Mouse (Mus musculus): ENCODE data around the gene Zmynd8. TPM values are rescaled to one million over a fixed set of nuclear protein-coding genes. Genes with fewer than 3 reads are reported as not detected.
A peak's percentile ranks its signal among the peaks of the same experiment; 100 is the strongest.

The Zmynd8 gene
- total RNA-seq, 2 experiments from 2014 or later, result 182 to 188 TPM

DNA sequence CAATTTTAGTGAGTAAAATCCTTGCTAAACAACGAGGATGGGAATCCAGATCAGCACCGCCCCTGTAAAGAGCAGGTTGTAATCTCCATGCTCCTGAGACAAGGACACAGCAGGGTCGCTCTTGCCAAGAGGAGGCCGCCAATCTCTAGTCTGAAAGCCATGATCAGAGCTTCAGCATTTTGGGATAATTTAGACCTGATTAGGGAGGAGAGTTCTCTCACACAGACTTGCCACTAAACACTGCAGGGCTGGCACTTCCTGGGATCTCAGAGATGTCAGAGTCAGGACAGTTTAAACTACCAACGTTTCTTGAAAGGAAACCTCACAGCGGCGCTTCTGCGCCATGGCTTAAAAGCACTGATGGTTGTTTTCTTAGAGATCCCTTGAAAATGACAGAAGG lies 32.4 kb downstream of the Zmynd8 start:
- intact Hi-C loops (cut with DNase I), result no loop called here
- no peak for TF ChIP-seq CTCF (IDR thresholded peaks at IDR 0.05)
- Histone ChIP-seq H3K4me3 (no peak overlapping the region), H3K27ac (peak overlapping the region; percentile 84)
- DNase-seq (ENCODE audit: extremely low spot score in 1 of 2, low spot score in 2 of 2), result no peak

DNA sequence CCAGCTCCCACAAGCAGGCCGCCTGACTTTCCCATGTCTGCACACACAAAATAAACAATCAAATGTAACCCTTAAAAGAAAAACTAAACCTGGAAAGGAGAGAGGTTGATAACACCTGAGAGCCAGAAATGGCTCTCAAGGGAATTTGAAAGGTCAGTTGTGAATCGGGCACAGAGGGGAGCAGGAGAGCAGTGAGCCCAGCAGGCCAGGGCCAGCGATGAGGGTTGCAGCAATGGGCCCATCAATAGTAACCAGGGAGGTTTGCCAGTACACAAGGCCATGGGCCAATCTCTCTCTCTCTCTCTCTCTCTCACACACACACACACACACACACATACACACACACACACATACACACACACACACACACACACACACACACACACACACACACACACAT lies 34.0 kb downstream of the Zmynd8 start:
- Histone ChIP-seq H3K27ac (peak overlapping the region; percentile 42), H3K4me3 (no peak overlapping the region)
- intact Hi-C loops (cut with DNase I), result no loop called here
- DNase-seq (ENCODE audit: extremely low spot score in 1 of 2, low spot score in 2 of 2), result no peak
- no peak for TF ChIP-seq CTCF (IDR thresholded peaks at IDR 0.05)

DNA sequence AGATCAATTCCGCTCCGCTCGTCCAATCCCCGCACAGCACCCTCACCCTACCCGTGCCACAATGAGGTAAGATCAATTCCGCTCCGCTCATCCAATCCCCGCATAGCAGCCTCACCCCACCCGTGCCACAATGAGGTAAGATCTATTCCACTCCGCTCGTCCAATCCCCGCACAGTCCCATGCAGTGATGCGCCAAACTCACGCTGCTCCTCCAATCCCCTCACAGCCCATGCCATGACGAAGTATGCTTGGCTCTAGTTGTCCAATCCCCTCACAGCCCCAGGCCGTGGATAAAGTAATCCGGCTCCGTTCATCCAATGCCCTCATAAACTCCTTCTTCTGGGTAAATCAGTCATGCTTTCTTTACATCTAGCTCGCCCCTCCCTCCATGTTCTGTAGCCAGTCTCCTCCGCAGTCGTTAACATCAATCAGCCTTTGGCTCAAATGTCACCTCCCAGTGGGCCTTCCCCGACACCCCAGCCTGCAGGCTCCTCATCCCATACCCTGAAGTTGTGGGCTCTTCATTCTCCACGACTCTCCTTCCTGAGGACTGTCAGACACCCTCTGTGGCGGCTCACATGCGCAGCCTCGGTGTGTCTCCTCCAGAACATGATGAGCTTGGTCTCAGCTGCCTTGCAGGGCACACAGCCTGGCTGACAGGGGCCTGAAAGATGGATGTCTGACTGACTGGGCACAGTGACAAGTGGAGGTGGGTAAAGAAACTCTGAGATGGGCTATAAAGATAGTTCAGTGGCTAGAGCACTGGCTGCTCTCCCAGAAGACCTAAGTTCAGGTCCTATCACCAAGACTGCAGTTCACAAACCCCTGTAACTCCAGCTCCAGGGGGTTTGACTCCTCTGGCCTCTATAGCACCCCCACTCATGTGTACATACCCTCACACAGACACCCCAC lies 36.9 kb downstream of the Zmynd8 start:
- peak overlapping the region; percentile 42 for H3K27ac ChIP-seq
- DNase-seq (ENCODE audit: extremely low spot score in 1 of 2, low spot score in 2 of 2), result no peak
- TF ChIP-seq CTCF (IDR thresholded peaks at IDR 0.05), result no peak
- H3K4me3 ChIP-seq, result no peak overlapping the region
- intact Hi-C loops (cut with DNase I), result no loop called here

DNA sequence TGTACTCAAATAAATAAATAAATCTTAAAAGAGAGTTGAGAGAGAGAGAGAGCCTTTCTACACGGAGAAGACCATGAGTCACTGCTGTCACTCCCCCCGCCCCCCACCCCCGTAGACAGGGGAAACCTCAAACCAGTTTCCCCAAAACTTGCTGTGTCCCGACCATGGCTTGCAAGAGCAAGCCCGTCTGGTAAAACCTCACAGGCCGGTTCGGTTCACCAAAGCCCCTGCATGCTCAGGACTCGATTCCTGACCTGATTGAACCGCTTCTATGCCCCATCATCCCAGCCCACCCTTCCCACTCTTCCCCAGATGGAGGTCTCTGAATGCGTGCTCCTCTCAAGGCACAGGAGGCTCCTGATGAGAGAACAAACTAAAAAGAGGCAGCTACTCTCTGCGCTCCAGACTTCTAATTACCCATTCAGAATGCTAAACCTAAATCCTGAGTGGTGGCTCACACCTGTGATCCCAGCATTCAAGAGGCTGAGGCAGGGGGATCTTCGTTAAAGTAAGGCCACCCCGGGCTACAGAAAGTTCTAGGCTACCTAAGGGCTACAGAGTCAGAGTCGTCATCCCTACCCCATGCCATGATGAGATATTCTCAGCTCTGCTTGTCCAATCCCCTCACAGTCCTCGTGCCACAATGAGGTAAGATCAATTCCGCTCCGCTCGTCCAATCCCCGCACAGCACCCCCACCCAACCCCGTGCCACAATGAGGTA lies 37.7 kb downstream of the Zmynd8 start:
- no peak overlapping the region; the same call in 1 of the 2 replicates for H3K27ac ChIP-seq
- DNase-seq (ENCODE audit: extremely low spot score in 1 of 2, low spot score in 2 of 2), result no peak
- no peak overlapping the region for H3K4me3 ChIP-seq
- intact Hi-C loops (cut with DNase I), result no loop called here
- TF ChIP-seq CTCF (IDR thresholded peaks at IDR 0.05), result peak; percentile 10; the same call in 1 of the 2 replicates

DNA sequence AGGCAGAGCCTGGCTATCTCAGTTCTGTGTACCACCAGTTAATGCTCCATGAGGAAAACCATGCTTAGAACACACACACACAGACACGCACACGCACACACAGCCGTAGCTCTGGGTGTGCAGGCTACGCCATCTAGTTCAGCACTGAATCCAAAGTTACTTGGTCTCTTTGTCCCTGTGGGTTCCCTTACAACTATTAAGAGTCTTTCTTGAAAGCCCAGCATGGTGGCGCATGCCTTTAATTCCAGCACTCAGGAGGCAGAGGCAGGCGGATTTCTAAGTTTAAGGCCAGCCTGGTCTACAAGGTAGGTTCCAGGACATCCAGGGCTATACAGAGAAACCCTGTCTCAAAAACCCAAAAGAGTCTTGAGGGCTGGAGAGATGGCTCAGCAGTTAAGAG lies 38.4 kb downstream of the Zmynd8 start:
- TF ChIP-seq CTCF (IDR thresholded peaks at IDR 0.05), result no peak
- H3K27ac ChIP-seq, result peak overlapping the region; percentile 91; the same call in 1 of the 2 replicates

DNA sequence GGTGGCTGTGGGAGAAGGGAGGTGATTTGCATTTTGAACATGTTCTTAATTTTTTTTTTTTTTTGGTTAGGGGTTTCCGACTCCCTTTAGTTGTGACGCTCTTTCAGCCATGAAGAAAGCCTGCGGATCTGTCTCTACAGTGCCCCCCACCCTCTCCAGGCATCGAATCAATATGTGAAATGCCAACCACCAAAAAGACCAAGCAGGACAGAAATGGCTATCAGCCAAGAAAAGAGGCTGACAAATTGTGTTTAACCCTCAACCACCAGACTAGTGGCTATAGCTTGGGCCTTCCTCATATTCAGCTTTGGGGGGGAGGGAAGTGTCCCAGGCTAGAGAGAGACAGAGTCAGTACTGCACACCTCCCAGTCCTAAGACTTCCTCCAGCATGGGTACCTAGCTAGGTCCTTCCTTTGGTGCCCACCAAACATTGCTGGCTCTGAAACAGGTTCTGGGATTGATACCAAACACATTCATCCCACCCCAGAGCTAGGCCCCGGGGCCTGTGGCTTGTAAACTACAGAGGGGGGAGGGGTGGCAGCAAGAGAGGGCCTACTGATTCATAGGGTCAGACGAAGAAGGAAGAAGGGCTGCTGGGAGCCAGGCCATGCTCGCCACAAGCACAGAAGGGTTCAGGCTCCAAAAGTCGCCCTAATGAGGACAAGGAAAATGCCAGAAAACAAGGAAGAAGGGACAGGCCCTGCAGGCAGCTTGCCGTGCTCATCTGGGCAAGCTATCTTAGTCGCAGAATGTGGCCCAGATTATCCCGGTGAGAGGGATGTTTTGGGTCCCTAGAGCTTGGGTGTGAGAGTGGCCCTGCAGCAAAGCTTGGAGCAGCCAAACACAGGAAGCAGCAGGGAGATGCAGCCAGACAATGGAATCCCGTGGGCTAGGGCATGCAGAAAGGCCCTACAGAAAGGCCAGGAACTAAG lies 40.1 kb downstream of the Zmynd8 start:
- DNase-seq (ENCODE audit: extremely low spot score in 1 of 2, low spot score in 2 of 2), result no peak
- intact Hi-C loops (cut with DNase I), result no loop called here
- Histone ChIP-seq H3K27ac (peak overlapping the region; percentile 91), H3K4me3 (peak overlapping the region; percentile 34)
- TF ChIP-seq CTCF (IDR thresholded peaks at IDR 0.05), result no peak

More for the DNA sequence above, 38.4 kb downstream of the Zmynd8 start:
- DNase-seq (ENCODE audit: extremely low spot score in 1 of 2, low spot score in 2 of 2), result no peak
- no peak overlapping the region for H3K4me3 ChIP-seq
- intact Hi-C loops (cut with DNase I), result no loop called here

DNA sequence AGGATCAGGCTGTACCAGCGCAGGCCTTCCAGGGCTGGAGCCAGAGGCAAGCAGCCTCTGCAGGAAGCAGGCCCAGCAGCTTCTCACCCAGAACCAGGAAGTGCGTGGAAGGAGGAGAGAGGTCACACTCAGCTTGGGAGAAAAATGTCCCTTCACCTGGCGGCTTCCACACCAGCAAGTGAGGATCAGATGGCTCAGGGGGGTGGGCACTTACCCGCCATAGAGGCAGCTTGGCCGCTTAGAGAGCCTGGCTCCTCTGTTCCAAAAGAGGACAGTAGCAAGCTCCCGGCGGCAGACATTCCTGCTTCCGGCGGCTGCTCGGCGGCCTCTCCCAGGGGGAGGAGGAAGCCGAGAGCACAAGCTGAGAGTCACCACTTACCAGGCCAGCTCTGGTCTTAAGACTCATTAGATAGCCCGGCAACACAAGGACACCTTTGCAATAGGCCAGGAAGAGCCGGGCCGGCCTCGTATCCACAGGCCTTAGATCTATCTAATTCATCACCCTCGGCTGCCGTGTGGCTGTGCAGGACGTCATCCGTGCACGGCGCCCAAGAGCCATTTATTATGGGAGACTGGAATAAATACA lies 40.9 kb downstream of the Zmynd8 start:
- peak; percentile 43 to 53 for DNase-seq (ENCODE audit: extremely low spot score in 1 of 2, low spot score in 2 of 2)
- peak overlapping the region; percentile 91 for H3K27ac ChIP-seq
- no peak for TF ChIP-seq CTCF (IDR thresholded peaks at IDR 0.05)
- intact Hi-C loops (cut with DNase I), result loop anchor here (2.0 kb wide), 1 partner anchor 27 kb away; no protein-coding TSS in a partner anchor
- peak overlapping the region; percentile 34 for H3K4me3 ChIP-seq

DNA sequence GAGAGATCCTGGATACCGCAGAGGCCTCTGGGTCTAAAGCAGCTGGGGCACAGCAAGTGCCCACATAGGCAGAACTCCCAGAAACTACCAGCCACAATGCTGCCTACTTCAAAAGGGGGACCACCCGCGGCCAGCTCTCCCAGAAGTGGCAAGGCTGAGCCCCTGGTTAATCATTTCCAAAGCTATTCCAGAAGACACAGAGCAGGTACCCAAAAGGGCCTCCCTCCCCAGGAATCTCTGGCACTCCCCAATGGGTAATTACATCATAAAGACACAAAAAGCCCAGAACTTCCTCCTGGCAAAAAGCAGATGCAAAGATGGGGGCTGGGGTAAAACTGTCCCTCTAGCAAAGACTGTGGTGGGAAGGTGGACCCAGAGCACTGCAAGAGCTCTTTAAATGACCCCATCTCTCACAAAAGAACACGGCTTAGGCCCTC lies 41.4 kb downstream of the Zmynd8 start:
- TF ChIP-seq CTCF (IDR thresholded peaks at IDR 0.05), result no peak
- Histone ChIP-seq H3K27ac (peak overlapping the region; percentile 91), H3K4me3 (peak overlapping the region; percentile 34)
- intact Hi-C loops (cut with DNase I), result loop anchor here (2.0 kb wide), 1 partner anchor 27 kb away; no protein-coding TSS in a partner anchor
- DNase-seq (ENCODE audit: extremely low spot score in 1 of 2, low spot score in 2 of 2), result no peak

DNA sequence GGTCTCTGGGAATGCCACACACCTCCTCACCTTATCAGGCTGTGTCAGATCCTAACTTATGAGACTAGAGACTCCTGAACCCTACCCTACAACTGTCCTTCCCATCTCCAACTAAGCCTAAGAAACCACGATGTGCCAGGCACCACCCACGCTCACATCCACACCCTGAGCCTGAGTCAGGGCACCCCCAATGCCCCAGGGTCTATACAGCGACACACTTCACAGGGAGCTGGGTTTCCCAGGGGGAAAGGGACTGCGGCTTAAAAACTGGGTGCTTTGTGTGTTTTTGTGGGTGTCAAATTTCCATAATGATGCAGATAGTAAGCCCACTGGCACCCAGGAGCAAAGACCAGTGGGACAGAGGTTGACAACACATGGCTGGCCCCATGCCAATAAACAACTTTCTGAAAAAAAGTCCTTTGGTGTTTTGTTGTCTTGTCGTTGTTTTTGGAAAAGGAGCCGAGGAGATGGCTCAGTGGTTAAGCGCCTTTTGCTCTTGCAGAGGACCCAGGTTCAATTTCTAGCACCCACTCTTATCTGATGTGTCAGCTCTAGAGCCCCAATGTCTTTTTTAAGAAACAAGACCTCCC lies 42.1 kb downstream of the Zmynd8 start:
- no peak overlapping the region for H3K4me3 ChIP-seq
- intact Hi-C loops (cut with DNase I), result loop anchor here (2.0 kb wide), 1 partner anchor 28 kb away; no protein-coding TSS in a partner anchor
- no peak for TF ChIP-seq CTCF (IDR thresholded peaks at IDR 0.05)
- no peak for DNase-seq (ENCODE audit: extremely low spot score in 1 of 2, low spot score in 2 of 2)
- peak overlapping the region; percentile 91 for H3K27ac ChIP-seq

DNA sequence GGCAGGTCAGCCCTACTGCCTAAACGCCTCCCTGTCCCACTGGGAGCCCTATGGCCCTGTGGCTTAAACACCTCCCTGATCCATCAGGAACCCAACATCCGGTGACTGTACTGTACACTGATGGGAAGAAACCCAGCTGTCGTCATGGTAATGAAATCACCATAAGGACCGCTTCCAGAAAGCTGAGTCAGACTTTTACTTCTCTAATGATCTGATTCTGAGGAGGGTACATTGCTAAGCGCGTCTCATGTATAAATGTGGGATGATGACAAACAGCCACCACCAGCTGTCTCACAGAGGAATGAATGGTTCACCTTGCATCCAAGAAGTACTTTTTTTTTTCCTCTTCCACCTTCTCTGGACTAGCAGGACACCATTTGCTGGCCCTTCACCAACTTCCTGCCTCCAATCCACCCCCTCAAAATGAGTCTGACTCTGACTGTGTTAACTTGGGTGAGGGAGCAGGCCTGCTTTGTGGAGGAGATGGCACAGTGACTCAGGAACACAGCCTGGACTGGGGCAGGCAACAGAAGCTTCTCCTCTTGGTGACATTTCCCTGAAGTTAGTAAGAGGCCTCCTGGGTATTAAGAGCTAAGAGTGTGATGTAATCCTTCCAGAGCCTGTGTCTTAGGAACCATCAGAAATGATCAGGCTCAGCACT lies 43.0 kb downstream of the Zmynd8 start:
- H3K27ac ChIP-seq, result peak overlapping the region; percentile 91

More for the DNA sequence above, 43.0 kb downstream of the Zmynd8 start:
- DNase-seq (ENCODE audit: extremely low spot score in 1 of 2, low spot score in 2 of 2), result peak; percentile 57 to 78
- H3K4me3 ChIP-seq, result no peak overlapping the region
- intact Hi-C loops (cut with DNase I), result loop anchor here (1.0 to 2.0 kb wide), 2 partner anchors 20 to 29 kb away; no protein-coding TSS in a partner anchor
- TF ChIP-seq CTCF (IDR thresholded peaks at IDR 0.05), result no peak

All from left cerebral cortex, adult 2 months (tissue).